Comparison of ENCODE assay signal across 18 mouse cellular contexts in genomic region chr10:26759469-26759868, GRCm38 (mm10). TPM values are rescaled to one million over a fixed set of nuclear protein-coding genes. Genes with fewer than 3 reads are reported as not detected.
DNase-seq lines count a peak whose midpoint lies in the region; ATAC-seq and TF ChIP-seq lines count a peak whose summit lies in the region.
"Had no signal": no experiment of that assay in that cellular context is flagged by ENCODE, and none has a peak within 500 bp of the region (broad histone marks: within the 10 kb centered on the region; RNA-seq: fewer than 3 reads in every experiment).

No protein-coding gene starts in this region.

- H3K36me3 ChIP-seq in heart, postnatal 0 days (replicated peaks; ENCODE audit: control insufficient read depth, insufficient read depth, low read length): no peaks in the 10 kb centered on the region
- no peaks in the 10 kb centered on the region for H3K36me3 ChIP-seq in heart, embryonic 11.5 days (ENCODE audit: control insufficient read depth, insufficient read depth, low read length)
- no peaks in the 10 kb centered on the region for H3K36me3 ChIP-seq in lung, embryonic 16.5 days (ENCODE audit: control insufficient read depth, insufficient read depth, low read length)
- H3K36me3 ChIP-seq in midbrain, embryonic 10.5 days: no peaks in the 10 kb centered on the region
- no peaks in the 10 kb centered on the region for H3K36me3 ChIP-seq in midbrain, postnatal 0 days (ENCODE audit: insufficient read depth, low read length)
- H3K36me3 ChIP-seq: embryonic facial prominence, embryonic 13.5 days; heart, embryonic 13.5 days had no signal

- no peak overlapping the region for H3K4me2 ChIP-seq in heart, postnatal 0 days (ENCODE audit: low read depth, low read length)
- H3K4me2 ChIP-seq in heart, embryonic 11.5 days: no peak overlapping the region
- H3K4me2 ChIP-seq in lung, embryonic 16.5 days (ENCODE audit: low read depth, low read length): no peak overlapping the region
- no peak overlapping the region for H3K4me2 ChIP-seq in midbrain, postnatal 0 days (ENCODE audit: low read depth, low read length, poor library complexity, severe bottlenecking)
- H3K4me2 ChIP-seq: embryonic facial prominence, embryonic 13.5 days; heart, embryonic 13.5 days had no signal

- no peak for ATAC-seq in heart, postnatal 0 days (ENCODE audit: insufficient read depth, low read depth)
- ATAC-seq in heart, embryonic 11.5 days (replicated peaks; ENCODE audit: insufficient number of reproducible peaks, low FRiP score, low TSS enrichment): no peak
- no peak for ATAC-seq in lung, embryonic 16.5 days (ENCODE audit: low read depth)
- peak; percentile 34; the same call in 1 of the 2 replicates for ATAC-seq in midbrain, postnatal 0 days (ENCODE audit: low FRiP score)
- ATAC-seq: hindbrain, postnatal 0 days had no signal

- TF ChIP-seq CTCF in heart, postnatal 0 days (IDR thresholded peaks at IDR 0.05; ENCODE audit: low read depth): no peak
- TF ChIP-seq CTCF in midbrain, postnatal 0 days (IDR thresholded peaks at IDR 0.05): no peak

- no peak for DNase-seq in heart, postnatal 0 days (ENCODE audit: low spot score)
- no peak for DNase-seq in lung, postnatal 25 days (ENCODE audit: low spot score)
- DNase-seq in midbrain, embryonic 10.5 days (ENCODE audit: low spot score): no peak
- no peak for DNase-seq in midbrain, postnatal 0 days (ENCODE audit: low spot score)
- DNase-seq in cerebellum, postnatal 36 days: no peak
- DNase-seq: adrenal gland, postnatal 10 days; cerebellum, adult 2 months; gastrocnemius, postnatal 10 days; kidney, adult 11 months; liver; lung, adult 2 months; right cerebral cortex, adult 18-20 months had no signal

- H3K9me3 ChIP-seq in heart, postnatal 0 days (replicated peaks; ENCODE audit: control insufficient read depth, low read length): no peaks in the 10 kb centered on the region
- no peaks in the 10 kb centered on the region for H3K9me3 ChIP-seq in heart, embryonic 11.5 days (replicated peaks; ENCODE audit: control insufficient read depth, low read length)
- no peaks in the 10 kb centered on the region for H3K9me3 ChIP-seq in lung, embryonic 16.5 days (ENCODE audit: control insufficient read depth, low read length)
- no peaks in the 10 kb centered on the region for H3K9me3 ChIP-seq in midbrain, embryonic 10.5 days (replicated peaks)
- H3K9me3 ChIP-seq in midbrain, postnatal 0 days (ENCODE audit: low read length): no peaks in the 10 kb centered on the region
- H3K9me3 ChIP-seq: embryonic facial prominence, embryonic 13.5 days; heart, embryonic 13.5 days had no signal

- no peaks in the 10 kb centered on the region for H3K27me3 ChIP-seq in heart, postnatal 0 days (ENCODE audit: control insufficient read depth, insufficient read depth, low read length)
- no peaks in the 10 kb centered on the region for H3K27me3 ChIP-seq in heart, embryonic 11.5 days (ENCODE audit: control insufficient read depth, insufficient read depth, low read length)
- H3K27me3 ChIP-seq in lung, embryonic 16.5 days (ENCODE audit: control insufficient read depth, insufficient read depth, low read depth, low read length): no peaks in the 10 kb centered on the region
- no peaks in the 10 kb centered on the region for H3K27me3 ChIP-seq in midbrain, embryonic 10.5 days (ENCODE audit: low read depth, poor library complexity, severe bottlenecking)
- no peaks in the 10 kb centered on the region for H3K27me3 ChIP-seq in midbrain, postnatal 0 days (ENCODE audit: insufficient read depth, low read length)
- H3K27me3 ChIP-seq: embryonic facial prominence, embryonic 13.5 days; heart, embryonic 13.5 days had no signal

- WGBS in heart, postnatal 0 days: 49% methylated on average over 6 of the region's 6 CpGs
- 53% methylated on average over 6 of the region's 6 CpGs for whole genome bisulfite sequencing in heart, embryonic 11.5 days (ENCODE audit: insufficient replicate concordance)
- WGBS in lung, embryonic 16.5 days: 31% methylated on average over 6 of the region's 6 CpGs
- 60% methylated on average over 6 of the region's 6 CpGs for WGBS in midbrain, embryonic 10.5 days
- 24% methylated on average over 6 of the region's 6 CpGs for WGBS in midbrain, postnatal 0 days

- TF ChIP-seq EP300 in heart, postnatal 0 days (IDR thresholded peaks at IDR 0.05; ENCODE audit: low read depth): no peak

- H3K4me1 ChIP-seq in heart, postnatal 0 days (ENCODE audit: control insufficient read depth, insufficient read depth): no peaks in the 10 kb centered on the region
- H3K4me1 ChIP-seq in heart, embryonic 11.5 days (ENCODE audit: control insufficient read depth, insufficient read depth, low read length): 0 out of 2 replicates have a peak, but pooled peaks cover 2% of the 10 kb centered on the region
- H3K4me1 ChIP-seq in lung, embryonic 16.5 days (replicated peaks; ENCODE audit: control insufficient read depth, insufficient read depth, low read length): 0 out of 2 replicates have a peak, but pooled peaks cover 4% of the 10 kb centered on the region
- H3K4me1 ChIP-seq in midbrain, embryonic 10.5 days: peaks cover 3% of the 10 kb centered on the region; the same call in 1 of the 2 replicates
- H3K4me1 ChIP-seq in midbrain, postnatal 0 days (ENCODE audit: insufficient read depth, low read length): no peaks in the 10 kb centered on the region
- H3K4me1 ChIP-seq: heart, embryonic 13.5 days had no signal

- H3K4me3 ChIP-seq in heart, postnatal 0 days (ENCODE audit: low read depth, low read length): no peak overlapping the region
- H3K4me3 ChIP-seq in heart, embryonic 11.5 days (ENCODE audit: low read depth, low read length): no peak overlapping the region
- H3K4me3 ChIP-seq in lung, embryonic 16.5 days (ENCODE audit: low read length): no peak overlapping the region
- no peak overlapping the region for H3K4me3 ChIP-seq in midbrain, embryonic 10.5 days
- no peak overlapping the region for H3K4me3 ChIP-seq in midbrain, postnatal 0 days (ENCODE audit: low read depth, low read length)
- H3K4me3 ChIP-seq: embryonic facial prominence, embryonic 13.5 days; heart, embryonic 13.5 days; myocyte had no signal

- no peak overlapping the region for H3K9ac ChIP-seq in heart, postnatal 0 days (replicated peaks; ENCODE audit: low read depth, low read length)
- no peak overlapping the region for H3K9ac ChIP-seq in heart, embryonic 11.5 days (ENCODE audit: low read depth, low read length)
- no peak overlapping the region for H3K9ac ChIP-seq in lung, embryonic 16.5 days (ENCODE audit: low read length)
- no peak overlapping the region for H3K9ac ChIP-seq in midbrain, postnatal 0 days (replicated peaks; ENCODE audit: low read length, poor library complexity, severe bottlenecking)
- H3K9ac ChIP-seq: embryonic facial prominence, embryonic 13.5 days; heart, embryonic 13.5 days had no signal

- H3K27ac ChIP-seq in heart, postnatal 0 days (ENCODE audit: low read depth): peak overlapping the region; percentile 11; the same call in 1 of the 2 replicates
- H3K27ac ChIP-seq in heart, embryonic 11.5 days (ENCODE audit: low read depth, low read length): no peak overlapping the region
- peak overlapping the region; percentile 44 for H3K27ac ChIP-seq in lung, embryonic 16.5 days (ENCODE audit: low read length)
- H3K27ac ChIP-seq in midbrain, embryonic 10.5 days (replicated peaks): 0 out of 2 replicates have a peak overlapping the region, but pooled peaks have one; percentile 28
- H3K27ac ChIP-seq in midbrain, postnatal 0 days (ENCODE audit: low read depth, low read length): no peak overlapping the region
- H3K27ac ChIP-seq: embryonic facial prominence, embryonic 13.5 days; heart, embryonic 13.5 days; hindbrain, postnatal 0 days had no signal

RNA-seq across cellular contexts. Expression of gene Arhgap18, which starts 6.2 kb away (rescaled TPM):
- total RNA-seq in heart, postnatal 0 days (2014; rRNA removed; ENCODE audit: low replicate concordance): 27.7 and 32.5 TPM in 2 replicates
- polyA plus RNA-seq in heart, postnatal 0 days (2015; fragmentation: Nextera tagmentation; extraction: Ambion mirVana): 28.9 and 31.7 TPM in 2 replicates
- polyA plus RNA-seq in heart, embryonic 11.5 days (2014; fragmentation: Nextera tagmentation; extraction: Ambion mirVana): 25.8 and 31.0 TPM in 2 replicates
- 55.1 and 58.7 TPM in 2 replicates for polyA plus RNA-seq in lung, embryonic 16.5 days (2015; fragmentation: Nextera tagmentation; extraction: Ambion mirVana)
- 8.7 and 9.7 TPM in 2 replicates for polyA plus RNA-seq in midbrain, embryonic 10.5 days (2016; fragmentation: Nextera tagmentation; extraction: Ambion mirVana)
- 9.8 and 11.5 TPM in 2 replicates for total RNA-seq in midbrain, postnatal 0 days (2014; rRNA removed)
- 5.2 and 8.7 TPM in 2 replicates for polyA plus RNA-seq in midbrain, postnatal 0 days (2015; fragmentation: Nextera tagmentation; extraction: Ambion mirVana)

Comparison
In these comparisons a context has a peak if more than half of its experiments do, and no peak if none do; other contexts are left out.
1. H3K27ac ChIP-seq: peak in heart, postnatal 0 days (single experiment), lung, embryonic 16.5 days (single experiment) and midbrain, embryonic 10.5 days (single experiment); none in heart, embryonic 11.5 days (single experiment) and midbrain, postnatal 0 days (single experiment).